Comparison of ENCODE assay signal across 19 mouse cellular contexts in the genomic region with DNA sequence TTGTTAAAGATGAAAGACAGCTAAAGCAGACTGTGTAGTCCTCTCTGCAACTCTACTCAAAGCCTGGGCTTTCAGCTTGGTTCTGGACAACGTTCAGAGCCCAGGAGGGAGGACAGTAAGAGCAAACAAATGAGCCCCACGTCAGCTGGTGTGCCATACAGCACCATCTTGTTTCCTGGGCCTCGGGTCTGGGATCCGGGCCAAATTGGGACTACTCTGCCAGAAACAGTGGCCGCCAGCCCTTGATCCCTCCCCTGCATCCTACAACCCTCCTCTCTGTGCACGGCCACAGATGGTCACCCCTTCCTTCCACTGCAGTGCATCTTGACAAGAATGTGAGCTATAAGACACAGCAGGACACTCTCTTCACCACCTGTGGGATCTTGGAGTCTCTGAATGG.
DNase-seq lines count a peak whose midpoint lies in the region; ATAC-seq and TF ChIP-seq lines count a peak whose summit lies in the region.
"Had no signal": no experiment of that assay in that cellular context is flagged by ENCODE, and none has a peak within 500 bp of the region (broad histone marks: within the 10 kb centered on the region; RNA-seq: fewer than 3 reads in every experiment).

No protein-coding gene starts in this region.

- H3K4me2 ChIP-seq in hindbrain, embryonic 13.5 days: no peak overlapping the region
- H3K4me2 ChIP-seq in hindbrain, embryonic 11.5 days (replicated peaks; ENCODE audit: low read depth, low read length): no peak overlapping the region
- H3K4me2 ChIP-seq: embryonic facial prominence, embryonic 13.5 days; forebrain, embryonic 12.5 days; limb, embryonic 12.5 days had no signal

- no peaks in the 10 kb centered on the region for H3K9me3 ChIP-seq in hindbrain, embryonic 13.5 days
- no peaks in the 10 kb centered on the region for H3K9me3 ChIP-seq in hindbrain, embryonic 11.5 days (ENCODE audit: control insufficient read depth, low read length)
- H3K9me3 ChIP-seq: embryonic facial prominence, embryonic 13.5 days; forebrain, embryonic 12.5 days; limb, embryonic 12.5 days; midbrain, embryonic 10.5 days had no signal

- H3K4me1 ChIP-seq in hindbrain, embryonic 13.5 days (replicated peaks): 0 out of 2 replicates have a peak, but pooled peaks cover 6% of the 10 kb centered on the region
- no peaks in the 10 kb centered on the region for H3K4me1 ChIP-seq in hindbrain, embryonic 11.5 days (replicated peaks; ENCODE audit: control insufficient read depth, insufficient read depth, low read length)
- no peaks in the 10 kb centered on the region for H3K4me1 ChIP-seq in lung, adult 2 months (ENCODE audit: control insufficient read depth, insufficient read depth, low read length)
- H3K4me1 ChIP-seq: forebrain, embryonic 12.5 days; limb, embryonic 12.5 days; midbrain, embryonic 10.5 days had no signal

- WGBS in hindbrain, embryonic 13.5 days: 66% methylated on average over 6 of the region's 6 CpGs
- whole genome bisulfite sequencing in hindbrain, embryonic 11.5 days: 82% methylated on average over 6 of the region's 6 CpGs
- WGBS in lung, adult 2 months: 63% methylated on average over 6 of the region's 6 CpGs

- DNase-seq in hindbrain, embryonic 11.5 days (ENCODE audit: low spot score): no peak
- DNase-seq in left cerebral cortex, postnatal 25 days (ENCODE audit: low spot score in 2 of 2): peak; percentile 3 to 8
- DNase-seq in left cerebral cortex, adult 8-10 months (ENCODE audit: low spot score in 2 of 2): no peak
- DNase-seq in brain, embryonic 14.5 days (ENCODE audit: low read depth): peak; percentile 75
- peak; percentile 52 for DNase-seq in cerebellum, adult 9-11 months
- no peak for DNase-seq in lung, adult 2 months
- DNase-seq in spleen, adult 12 weeks (ENCODE audit: low spot score): no peak
- DNase-seq: adrenal gland, postnatal 36 days; kidney, adult 2 months; kidney, postnatal 36 days; lung, postnatal 14 days; thymus, adult 18-20 months had no signal

- intact Hi-C loops in left cerebral cortex, postnatal 25 days (cut with DNase I): no loop called here

- 0 out of 2 replicates have a peak, but pooled peaks have one; percentile 36 for ATAC-seq in hindbrain, embryonic 13.5 days (ENCODE audit: low FRiP score)
- ATAC-seq in hindbrain, embryonic 11.5 days (ENCODE audit: low FRiP score): no peak
- ATAC-seq: Patski had no signal

- TF ChIP-seq POLR2A in brain, embryonic 14.5 days (IDR thresholded peaks at IDR 0.05; ENCODE audit: borderline replicate concordance, extremely low read depth, insufficient read depth, insufficient read length, poor library complexity, severe bottlenecking): no peak
- no peak for TF ChIP-seq POLR2A in lung, adult 2 months (IDR thresholded peaks at IDR 0.05; ENCODE audit: borderline replicate concordance, extremely low read depth, low read depth, low read length)

- H3K4me3 ChIP-seq in hindbrain, embryonic 13.5 days: no peak overlapping the region
- no peak overlapping the region for H3K4me3 ChIP-seq in hindbrain, embryonic 11.5 days (ENCODE audit: low read depth, low read length)
- H3K4me3 ChIP-seq in lung, adult 2 months (replicated peaks; ENCODE audit: extremely low read depth, low read depth, low read length): no peak overlapping the region
- H3K4me3 ChIP-seq: embryonic facial prominence, embryonic 13.5 days; forebrain, embryonic 12.5 days; limb, embryonic 12.5 days; midbrain, embryonic 10.5 days had no signal

- no peaks in the 10 kb centered on the region for H3K36me3 ChIP-seq in hindbrain, embryonic 13.5 days
- H3K36me3 ChIP-seq in hindbrain, embryonic 11.5 days (ENCODE audit: control insufficient read depth, insufficient read depth, low read length): no peaks in the 10 kb centered on the region
- H3K36me3 ChIP-seq: embryonic facial prominence, embryonic 13.5 days; forebrain, embryonic 12.5 days; limb, embryonic 12.5 days; midbrain, embryonic 10.5 days had no signal

- H3K27ac ChIP-seq in hindbrain, embryonic 13.5 days: no peak overlapping the region
- no peak overlapping the region for H3K27ac ChIP-seq in hindbrain, embryonic 11.5 days (ENCODE audit: low read depth, low read length)
- H3K27ac ChIP-seq: embryonic facial prominence, embryonic 13.5 days; forebrain, embryonic 12.5 days; limb, embryonic 12.5 days; liver, embryonic 14.5 days; midbrain, embryonic 10.5 days had no signal

- no peak overlapping the region for H3K9ac ChIP-seq in hindbrain, embryonic 13.5 days
- H3K9ac ChIP-seq in hindbrain, embryonic 11.5 days (ENCODE audit: low read depth, low read length): no peak overlapping the region
- H3K9ac ChIP-seq: embryonic facial prominence, embryonic 13.5 days; forebrain, embryonic 12.5 days; limb, embryonic 12.5 days; liver, embryonic 14.5 days had no signal

- TF ChIP-seq CTCF in brain, embryonic 14.5 days (IDR thresholded peaks at IDR 0.05; ENCODE audit: borderline replicate concordance, extremely low read depth, insufficient read depth, insufficient read length): no peak
- TF ChIP-seq CTCF in lung, adult 2 months (IDR thresholded peaks at IDR 0.05; ENCODE audit: insufficient read depth, low read length): no peak

- no peaks in the 10 kb centered on the region for H3K27me3 ChIP-seq in hindbrain, embryonic 13.5 days
- H3K27me3 ChIP-seq in hindbrain, embryonic 11.5 days (ENCODE audit: control insufficient read depth, insufficient read depth, low read length): no peaks in the 10 kb centered on the region
- H3K27me3 ChIP-seq: embryonic facial prominence, embryonic 13.5 days; forebrain, embryonic 12.5 days had no signal

Comparison
In these comparisons a context has a peak if more than half of its experiments do, and no peak if none do; other contexts are left out.
1. DNase-seq: peak in left cerebral cortex, postnatal 25 days (2 of 2), brain, embryonic 14.5 days (single experiment) and cerebellum, adult 9-11 months (single experiment); none in hindbrain, embryonic 11.5 days (single experiment), left cerebral cortex, adult 8-10 months (0 of 2), lung, adult 2 months (single experiment) and spleen, adult 12 weeks (single experiment).